Mouse (Mus musculus) liver, embryonic 13.5 days (tissue): ENCODE results near the gene Metap1d. TPM values are rescaled to one million over a fixed set of nuclear protein-coding genes. Genes with fewer than 3 reads are reported as not detected.

ENCODE experiments used
- ATAC-seq: fragments of 200-750 bp; cut with Nextera tagmentation; 2 replicates; pipeline ENCODE4 v1.8.0; 2017; ENCODE audit warnings: low read depth, mild to moderate bottlenecking, moderate number of reproducible peaks, moderate library complexity
- DNase-seq: peaks from one replicate; pipeline ENCODE4 v3.0.0; 2022
- H3K27ac ChIP-seq: fragments of 300-500 bp; sonication (generic); 2 replicates; pipeline ENCODE4 v1.5.1; 2015; ENCODE audit warnings: moderate library complexity, mild to moderate bottlenecking, inconsistent platforms
- H3K27me3 ChIP-seq: fragments of 300-500 bp; sonication (generic); 2 replicates; pipeline ENCODE4 v1.6.1; 2015; ENCODE audit warnings: mild to moderate bottlenecking, inconsistent platforms
- H3K36me3 ChIP-seq: fragments of 300-500 bp; sonication (generic); 2 replicates; pipeline ENCODE4 v1.6.1; 2015; ENCODE audit warnings: mild to moderate bottlenecking, inconsistent platforms
- H3K4me1 ChIP-seq: fragments of 300-500 bp; sonication (generic); replicated peaks from 2 replicates; pipeline ENCODE4 v1.6.1; 2015; ENCODE audit warnings: inconsistent platforms
- H3K4me2 ChIP-seq: fragments of 300-500 bp; sonication (generic); 2 replicates; pipeline ENCODE4 v1.6.1; 2015; ENCODE audit warnings: inconsistent platforms, mild to moderate bottlenecking, moderate library complexity
- H3K4me3 ChIP-seq: fragments of 300-500 bp; sonication (generic); replicated peaks from 2 replicates; pipeline ENCODE4 v1.5.1; 2015; ENCODE audit warnings: mild to moderate bottlenecking, inconsistent platforms
- H3K9ac ChIP-seq: fragments of 300-500 bp; sonication (generic); 2 replicates; pipeline ENCODE4 v1.6.1; 2015; ENCODE audit warnings: mild to moderate bottlenecking, inconsistent platforms
- H3K9me3 ChIP-seq: fragments of 300-500 bp; sonication (generic); replicated peaks from 2 replicates; pipeline ENCODE4 v1.6.1; 2016; ENCODE audit warnings: inconsistent platforms
- WGBS: fragments of 180-500 bp; shearing (Covaris S2); methylation state at CpG from one replicate; pipeline ENCODE4 v1.1.7; 2015; ENCODE audit not compliant: insufficient replicate concordance; 5-methylcytosine and 5-hydroxymethylcytosine counted together
- polyA plus RNA-seq: library from polyadenylated mRNA; unstranded; fragments of >200 nt; fragmentation: Nextera tagmentation; extraction: Ambion mirVana; gene quantifications from 2 replicates; pipeline ENCODE4 v1.2.1, GENCODE M21; 2015

Metap1d gene
- polyA plus RNA-seq, 1 experiment from 2014 or later, result 23.2 TPM

DNA sequence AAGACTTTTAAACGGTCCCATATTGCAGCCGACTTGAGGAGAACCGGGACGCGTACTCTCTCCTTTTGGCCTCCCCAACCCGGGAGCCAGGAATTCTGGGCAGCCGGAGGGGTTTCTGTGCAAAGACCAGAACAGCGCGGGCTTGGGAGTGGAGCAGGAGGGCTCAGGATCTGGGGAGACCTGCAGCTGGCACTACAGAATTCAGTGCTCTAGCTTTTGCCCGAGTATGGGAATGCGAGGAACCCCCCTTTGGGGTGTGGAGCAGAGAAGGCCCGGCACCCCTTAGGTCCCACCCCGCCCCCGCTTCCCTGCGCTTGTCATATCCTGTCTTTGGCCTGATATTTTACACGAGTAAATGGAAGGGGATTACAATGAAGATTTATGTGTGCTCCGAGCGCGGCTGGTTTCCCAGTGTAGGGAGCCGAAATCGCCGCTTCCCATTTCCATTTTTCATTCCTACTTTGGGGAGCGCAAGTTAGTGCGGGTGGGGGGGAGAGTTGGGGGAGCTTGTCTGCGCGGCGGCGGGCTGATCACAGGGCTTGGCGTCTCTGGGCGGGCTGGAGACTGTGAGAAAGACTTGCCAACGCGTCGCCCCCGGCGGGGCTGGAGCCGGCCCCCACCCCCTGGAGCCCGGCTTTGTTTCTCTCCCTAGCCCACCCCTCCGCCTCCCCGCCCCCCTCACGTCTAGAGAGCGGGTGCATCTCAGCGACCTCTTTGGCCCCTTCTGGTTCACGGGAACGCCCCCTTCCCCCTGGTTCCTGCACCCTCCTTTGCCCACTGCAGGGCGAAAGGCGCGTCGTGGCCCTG, 87.7 kb downstream of the Metap1d start:
- H3K36me3 ChIP-seq, result no peaks in the 10 kb centered on the region
- peaks cover 40% of the 10 kb centered on the region for H3K4me1 ChIP-seq
- no peaks in the 10 kb centered on the region for H3K9me3 ChIP-seq
- H3K4me2 ChIP-seq, result no peak overlapping the region
- H3K27ac ChIP-seq, result no peak overlapping the region
- no peak overlapping the region for H3K4me3 ChIP-seq
- ATAC-seq (no peak), DNase-seq (no peak)
- 3% methylated on average over 45 of the region's 48 CpGs for WGBS
- H3K27me3 ChIP-seq, result peaks cover 100% of the 10 kb centered on the region
- H3K9ac ChIP-seq, result no peak overlapping the region

DNA sequence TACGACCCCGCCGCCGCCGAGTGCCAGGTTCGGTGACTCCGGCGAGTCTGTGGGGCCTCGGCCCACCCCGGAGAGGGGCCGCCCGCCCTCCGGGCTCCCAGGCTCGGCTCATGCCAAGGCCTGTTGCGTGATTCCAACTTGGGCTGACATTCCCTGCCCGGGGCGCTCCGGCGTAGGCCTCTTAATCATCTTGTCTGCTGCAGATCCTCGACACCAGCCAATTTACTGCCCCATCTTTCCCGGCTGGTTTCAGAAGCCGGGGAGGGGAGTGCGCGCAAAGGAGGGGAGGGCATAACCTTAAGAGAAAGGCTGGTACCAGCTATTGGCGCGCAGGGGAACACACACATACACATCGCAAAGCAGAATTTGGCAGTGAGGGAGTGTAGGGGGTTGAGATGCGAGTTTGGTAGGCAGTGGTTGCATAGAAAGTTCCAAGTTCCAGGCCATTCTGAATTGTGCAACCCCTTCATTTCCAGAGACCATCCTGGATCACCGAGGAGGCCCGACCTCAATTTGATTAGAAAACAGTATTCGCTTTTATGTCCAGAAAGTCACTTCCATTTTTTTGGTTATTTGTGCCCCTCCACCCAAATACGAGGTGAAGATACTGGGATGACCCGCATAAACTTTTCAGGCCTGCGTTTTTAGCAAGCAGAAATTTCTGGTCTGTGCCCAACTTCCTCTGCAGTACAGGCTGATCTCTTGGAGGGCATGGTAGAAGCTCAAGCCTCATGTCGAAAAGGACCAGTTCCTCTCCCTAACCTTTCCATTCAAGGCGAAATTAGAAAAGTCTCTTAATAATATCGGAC, 88.5 kb downstream of the Metap1d start:
- ATAC-seq (no peak), DNase-seq (no peak)
- Histone ChIP-seq H3K36me3 (no peaks in the 10 kb centered on the region), H3K4me2 (no peak overlapping the region), H3K4me3 (no peak overlapping the region), H3K27me3 (peaks cover 100% of the 10 kb centered on the region), H3K9ac (no peak overlapping the region), H3K27ac (no peak overlapping the region), H3K9me3 (no peaks in the 10 kb centered on the region), H3K4me1 (peaks cover 48% of the 10 kb centered on the region)
- WGBS, result 3% methylated on average over 37 of the region's 37 CpGs

DNA sequence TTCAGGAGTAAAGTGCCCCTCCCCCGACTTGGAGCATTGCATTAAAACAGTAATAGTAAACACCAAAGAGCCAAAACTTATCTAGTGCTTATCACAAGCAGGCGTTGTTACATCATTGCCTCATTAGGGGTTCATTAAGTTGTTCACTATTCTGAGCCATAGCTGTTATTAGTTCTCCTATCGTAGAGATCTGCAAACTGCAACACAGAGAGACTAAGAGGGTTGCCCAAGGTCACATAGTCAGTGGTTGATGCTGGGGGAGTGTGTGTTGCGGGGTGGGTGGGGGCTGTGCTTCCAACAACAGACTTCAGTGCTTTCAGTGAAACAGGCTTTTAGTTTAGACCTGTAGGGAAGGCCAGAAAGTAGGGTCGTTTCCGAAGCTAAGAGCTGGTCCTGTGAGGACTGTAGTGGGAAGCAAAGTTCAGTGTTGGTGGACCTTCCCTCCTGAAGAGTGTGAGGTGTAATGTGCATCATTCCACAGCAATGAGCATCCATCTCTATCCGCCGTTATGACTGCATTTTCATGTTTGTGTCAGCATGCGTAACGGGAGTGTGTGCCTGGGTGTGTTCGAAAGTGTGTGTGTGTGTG, 89.2 kb downstream of the Metap1d start:
- Histone ChIP-seq H3K36me3 (no peaks in the 10 kb centered on the region), H3K9ac (no peak overlapping the region), H3K9me3 (no peaks in the 10 kb centered on the region), H3K4me3 (0 out of 2 replicates have a peak overlapping the region, but pooled peaks have one; percentile 13), H3K27me3 (peaks cover 100% of the 10 kb centered on the region), H3K4me1 (peaks cover 52% of the 10 kb centered on the region), H3K4me2 (no peak overlapping the region), H3K27ac (no peak overlapping the region)
- no peak for ATAC-seq
- WGBS, result 8% methylated on average over 11 of the region's 11 CpGs
- DNase-seq, result no peak

DNA sequence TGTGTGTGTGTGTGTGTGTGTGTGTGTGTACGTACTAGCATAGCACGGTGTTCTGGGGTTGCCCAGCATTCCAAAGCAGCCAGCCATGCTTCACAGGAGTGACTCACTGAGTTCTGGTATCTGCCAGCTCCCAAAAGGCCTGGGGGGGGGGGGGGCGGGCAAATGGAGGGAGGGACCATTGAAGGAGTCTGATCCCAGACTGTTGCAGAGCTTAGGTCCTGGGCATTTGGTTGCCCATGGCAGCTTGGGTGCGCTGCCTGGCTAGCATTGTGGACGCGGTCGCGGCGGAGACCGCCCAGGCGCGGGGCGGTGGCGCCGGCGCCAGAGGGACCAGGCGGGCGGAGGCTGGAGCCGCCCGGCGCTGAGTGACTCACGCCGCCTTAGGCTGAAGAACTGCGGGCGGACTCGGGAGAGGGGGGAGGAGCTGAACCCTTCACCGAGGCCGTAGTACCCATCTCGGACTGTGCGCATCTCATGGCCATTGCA, 89.8 kb downstream of the Metap1d start:
- Histone ChIP-seq H3K27ac (no peak overlapping the region), H3K4me1 (peaks cover 52% of the 10 kb centered on the region), H3K9ac (no peak overlapping the region), H3K27me3 (peaks cover 97% of the 10 kb centered on the region), H3K36me3 (no peaks in the 10 kb centered on the region), H3K4me3 (0 out of 2 replicates have a peak overlapping the region, but pooled peaks have one; percentile 13), H3K4me2 (peak overlapping the region; percentile 24), H3K9me3 (no peaks in the 10 kb centered on the region)
- ATAC-seq, result peak; percentile 34; the same call in 1 of the 2 replicates
- 2% methylated on average over 29 of the region's 30 CpGs for WGBS
- DNase-seq, result no peak

DNA sequence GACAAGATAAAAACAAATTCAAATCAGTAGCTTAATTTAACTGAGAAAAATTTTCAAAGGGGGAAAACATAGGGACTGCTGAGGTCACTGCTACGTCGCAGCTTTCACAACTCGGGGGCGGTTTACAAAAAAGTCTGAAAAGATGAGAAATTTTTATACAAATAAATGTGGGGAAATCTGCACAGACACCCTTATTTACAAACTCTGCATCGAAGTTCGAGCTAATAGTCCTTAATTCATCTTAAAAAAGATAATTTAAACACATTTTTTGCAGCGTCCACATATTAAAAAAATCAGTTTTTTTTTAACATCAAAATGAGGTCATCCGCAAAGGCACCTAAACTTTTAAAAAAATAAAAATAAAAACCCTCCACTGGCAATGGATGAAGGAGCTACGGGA, 90.5 kb downstream of the Metap1d start:
- H3K27me3 ChIP-seq, result peaks cover 97% of the 10 kb centered on the region
- no peak overlapping the region for H3K4me3 ChIP-seq
- H3K9me3 ChIP-seq, result no peaks in the 10 kb centered on the region
- H3K4me1 ChIP-seq, result peaks cover 51% of the 10 kb centered on the region
- no peaks in the 10 kb centered on the region for H3K36me3 ChIP-seq
- 3% methylated on average over 9 of the region's 9 CpGs for WGBS
- H3K4me2 ChIP-seq, result no peak overlapping the region
- no peak overlapping the region for H3K9ac ChIP-seq
- no peak overlapping the region for H3K27ac ChIP-seq
- ATAC-seq (no peak), DNase-seq (no peak)

DNA sequence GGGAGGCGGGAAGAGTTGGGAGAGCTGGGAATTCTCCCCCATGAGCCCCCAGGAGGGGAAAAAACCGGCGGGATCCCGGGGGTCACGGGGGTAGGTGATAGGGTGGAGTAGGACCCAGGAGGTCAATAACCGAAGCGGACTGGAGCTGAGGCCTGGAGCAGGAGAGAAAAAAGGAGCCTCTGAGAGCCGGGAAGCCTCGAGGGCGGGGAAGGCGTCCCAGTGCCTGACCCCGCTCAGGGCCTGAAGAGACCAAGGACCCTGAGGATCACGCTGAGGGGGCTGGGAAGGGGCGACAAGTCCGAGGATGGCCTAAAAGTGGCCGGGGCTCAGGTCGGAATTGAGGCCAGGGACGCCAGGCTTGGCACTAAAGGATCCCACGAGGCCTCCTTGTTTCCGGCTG, 90.9 kb downstream of the Metap1d start:
- Histone ChIP-seq H3K9me3 (no peaks in the 10 kb centered on the region), H3K4me1 (peaks cover 47% of the 10 kb centered on the region), H3K4me2 (no peak overlapping the region), H3K36me3 (no peaks in the 10 kb centered on the region), H3K9ac (no peak overlapping the region), H3K27me3 (peaks cover 97% of the 10 kb centered on the region), H3K27ac (no peak overlapping the region), H3K4me3 (no peak overlapping the region)
- DNase-seq (no peak), ATAC-seq (no peak)
- 5% methylated on average over 20 of the region's 20 CpGs for WGBS

DNA sequence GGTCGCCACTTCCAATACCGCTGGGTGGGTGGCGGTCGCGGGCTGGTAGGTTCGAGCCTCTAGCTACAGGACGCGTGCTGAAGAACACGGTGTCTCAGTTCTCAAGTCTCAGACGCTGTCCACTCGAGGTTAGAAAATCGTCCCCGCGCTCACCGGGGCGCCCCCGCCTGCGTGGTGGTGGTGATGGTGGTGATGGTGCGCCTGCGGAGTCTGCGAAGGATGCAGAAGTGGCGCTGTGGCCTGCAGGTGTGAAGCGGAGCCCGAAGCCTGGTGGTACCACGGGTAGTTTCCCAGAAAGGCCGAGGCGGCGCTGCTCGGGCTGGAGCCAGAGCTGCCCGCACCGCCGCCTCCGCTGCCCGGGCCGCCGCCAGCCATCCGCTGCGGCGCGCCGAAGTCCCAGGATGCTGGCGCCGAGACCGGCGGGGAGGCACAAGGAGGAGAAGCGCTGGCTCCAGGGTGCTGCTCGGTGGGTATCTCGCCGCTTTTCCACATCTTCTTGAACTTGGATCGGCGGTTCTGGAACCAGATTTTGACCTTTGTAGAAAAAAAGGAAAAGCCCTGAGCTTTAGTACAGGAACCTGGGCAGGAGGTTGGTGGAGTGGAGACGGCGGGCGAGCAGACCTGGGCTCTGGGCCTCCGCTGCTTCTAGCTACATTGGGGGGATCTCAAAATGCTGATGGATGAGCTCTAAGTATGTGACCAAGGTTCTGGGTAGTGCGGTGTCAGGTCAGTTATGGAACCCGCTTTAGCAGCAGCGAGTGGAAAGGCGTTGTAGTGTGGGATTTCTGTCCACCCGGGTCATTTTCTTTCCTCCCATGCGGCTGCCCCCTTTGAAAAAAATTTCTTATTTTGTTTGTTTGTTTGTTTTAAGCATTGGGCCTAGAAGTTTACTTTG, 91.6 kb downstream of the Metap1d start:
- H3K27ac ChIP-seq, result no peak overlapping the region
- peaks cover 40% of the 10 kb centered on the region for H3K4me1 ChIP-seq
- peaks cover 97% of the 10 kb centered on the region for H3K27me3 ChIP-seq
- ATAC-seq (no peak), DNase-seq (no peak)
- peak overlapping the region; percentile 12; the same call in 1 of the 2 replicates for H3K4me3 ChIP-seq
- H3K9ac ChIP-seq, result no peak overlapping the region
- H3K9me3 ChIP-seq, result no peaks in the 10 kb centered on the region
- 0 out of 2 replicates have a peak overlapping the region, but pooled peaks have one; percentile 10 for H3K4me2 ChIP-seq
- 2% methylated on average over 61 of the region's 61 CpGs for WGBS
- no peaks in the 10 kb centered on the region for H3K36me3 ChIP-seq

DNA sequence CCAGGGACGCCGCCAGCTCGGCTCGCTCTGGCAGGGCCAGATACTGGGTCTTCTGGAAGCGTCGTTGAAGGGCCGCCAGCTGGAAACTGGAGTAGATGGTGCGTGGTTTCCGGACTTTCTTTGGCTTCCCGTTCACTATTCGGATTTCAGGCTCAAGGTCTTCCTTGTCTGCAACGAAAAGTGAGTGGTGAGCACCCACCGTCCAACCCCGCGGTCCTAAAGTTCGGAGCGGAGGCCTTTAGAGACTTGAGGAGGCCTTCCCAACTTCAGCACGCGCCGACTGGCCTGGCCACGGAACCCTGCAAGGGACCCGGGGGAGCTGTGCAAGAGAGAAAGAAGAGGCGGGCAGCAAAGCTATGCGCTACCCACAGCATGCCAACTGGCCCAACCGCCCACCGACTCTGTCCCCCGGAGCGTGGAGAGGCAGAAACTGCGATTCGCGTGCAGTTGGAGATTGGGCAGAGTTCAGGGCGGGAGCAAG, 92.4 kb downstream of the Metap1d start:
- Histone ChIP-seq H3K9ac (no peak overlapping the region), H3K4me3 (peak overlapping the region; percentile 59), H3K36me3 (no peaks in the 10 kb centered on the region), H3K27me3 (peaks cover 97% of the 10 kb centered on the region), H3K27ac (no peak overlapping the region), H3K4me2 (peak overlapping the region; percentile 79), H3K4me1 (peaks cover 39% of the 10 kb centered on the region), H3K9me3 (no peaks in the 10 kb centered on the region)
- ATAC-seq (no peak), DNase-seq (no peak)
- 2% methylated on average over 32 of the region's 32 CpGs for WGBS

DNA sequence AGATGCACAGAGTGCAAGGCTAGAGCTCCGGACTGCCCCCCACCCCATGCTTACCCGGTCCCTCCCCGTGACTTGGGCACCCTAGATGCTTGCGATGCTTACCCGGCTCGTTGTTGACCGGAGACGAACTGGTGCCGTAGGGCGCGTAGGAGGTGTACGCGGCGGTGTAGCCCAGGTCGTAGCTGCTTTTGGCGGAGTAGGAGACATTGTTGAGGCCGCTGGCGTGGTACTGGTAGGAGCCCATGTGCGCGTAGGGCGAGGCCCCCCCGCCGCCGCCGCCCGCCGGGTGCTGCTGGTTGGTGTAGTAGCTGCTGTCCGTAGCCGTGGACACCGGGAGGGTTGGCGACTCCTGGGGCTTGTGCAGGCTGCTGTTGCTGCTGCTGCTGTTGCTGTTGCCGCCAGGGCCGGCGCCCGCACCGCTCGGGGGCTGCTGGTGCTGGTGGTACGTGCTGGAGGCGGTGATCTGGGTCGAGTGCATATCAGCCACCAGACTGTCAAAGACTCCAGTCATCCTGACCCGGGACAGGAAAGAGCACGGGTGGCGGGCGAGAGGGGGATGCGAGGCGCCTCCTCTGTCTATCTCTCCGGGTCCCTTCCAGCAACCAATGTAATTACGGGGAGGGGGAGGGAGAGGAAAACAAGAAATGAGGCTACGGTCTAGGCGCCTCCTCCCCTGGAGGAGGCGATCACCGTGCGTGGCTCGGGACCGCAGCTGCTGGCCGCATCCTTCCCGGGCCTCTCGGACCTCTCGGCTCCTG, 93.0 kb downstream of the Metap1d start:
- H3K27ac ChIP-seq, result no peak overlapping the region
- WGBS, result under 1% methylated on average over 59 of the region's 59 CpGs
- no peaks in the 10 kb centered on the region for H3K36me3 ChIP-seq
- H3K4me3 ChIP-seq, result peak overlapping the region; percentile 59
- H3K4me2 ChIP-seq, result peak overlapping the region; percentile 79
- DNase-seq (no peak), ATAC-seq (peak; percentile 23)
- H3K27me3 ChIP-seq, result peaks cover 97% of the 10 kb centered on the region
- no peaks in the 10 kb centered on the region for H3K9me3 ChIP-seq
- peaks cover 36% of the 10 kb centered on the region for H3K4me1 ChIP-seq
- no peak overlapping the region for H3K9ac ChIP-seq

DNA sequence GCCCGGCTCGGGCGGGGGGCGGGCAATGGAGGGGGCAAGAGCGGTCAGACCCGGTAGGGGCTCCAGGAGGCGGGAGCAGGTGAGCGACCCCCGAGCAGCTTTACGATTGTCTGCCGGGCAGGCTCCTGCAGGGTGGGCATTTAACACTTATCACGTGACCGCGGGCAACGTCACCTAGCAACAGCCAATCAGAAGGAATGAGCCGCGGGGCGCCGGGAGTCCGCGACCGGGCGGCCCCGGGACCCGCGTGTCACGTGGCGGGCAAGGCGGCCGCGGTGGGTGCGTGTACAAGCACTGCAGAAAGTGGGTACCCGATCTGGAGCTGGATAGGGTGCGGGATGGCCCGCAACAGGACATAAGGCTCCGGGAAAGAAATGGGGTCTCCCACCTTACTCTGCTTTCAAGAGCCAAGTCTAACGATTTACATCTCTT, 93.6 kb downstream of the Metap1d start, which contains the start of gene Dlx2:
TSS of gene Dlx2 (minus strand) at position 115 of the 432 bp plus-strand sequence.
- WGBS, result under 1% methylated on average over 37 of the region's 37 CpGs
- H3K4me1 ChIP-seq, result peaks cover 30% of the 10 kb centered on the region
- ATAC-seq (peak; percentile 7; the same call in 1 of the 2 replicates), DNase-seq (no peak)
- H3K4me2 ChIP-seq, result peak within 1 kb of the TSS; percentile 79
- H3K27ac ChIP-seq, result no peak within 1 kb of the TSS
- no peak within 1 kb of the TSS for H3K9ac ChIP-seq
- peak within 1 kb of the TSS; percentile 59 for H3K4me3 ChIP-seq
- peaks cover 97% of the 10 kb centered on the region for H3K27me3 ChIP-seq
- no peaks in the 10 kb centered on the region for H3K36me3 ChIP-seq
- H3K9me3 ChIP-seq, result no peaks in the 10 kb centered on the region
